Mouse (Mus musculus) forebrain, embryonic 16.5 days (tissue): ENCODE measurements around the gene Usp48. TPM values are rescaled to one million over a fixed set of nuclear protein-coding genes. Genes with fewer than 3 reads are reported as not detected.
A peak's percentile ranks its signal among the peaks of the same experiment; 100 is the strongest.

Source experiments
- ATAC-seq: fragments of 200-750 bp; cut with Nextera tagmentation; 2 replicates; pipeline ENCODE4 v1.8.0; 2017; ENCODE audit warnings: mild to moderate bottlenecking, moderate library complexity
- H3K27ac ChIP-seq: fragments of 300-500 bp; sonication (generic); 2 replicates; pipeline ENCODE4 v1.5.1; 2014; ENCODE audit warnings: low read length, control low read depth
- H3K27me3 ChIP-seq: fragments of 300-500 bp; sonication (generic); replicated peaks from 2 replicates; pipeline ENCODE4 v1.6.1; 2014; ENCODE audit warnings: low read length; ENCODE audit not compliant: control insufficient read depth, insufficient read depth
- H3K36me3 ChIP-seq: fragments of 300-500 bp; sonication (generic); 2 replicates; pipeline ENCODE4 v1.6.1; 2014; ENCODE audit not compliant: control insufficient read depth, insufficient read depth
- H3K4me1 ChIP-seq: fragments of 300-500 bp; sonication (generic); replicated peaks from 2 replicates; pipeline ENCODE4 v1.6.1; 2014; ENCODE audit warnings: low read length; ENCODE audit not compliant: control insufficient read depth, insufficient read depth
- H3K4me2 ChIP-seq: fragments of 300-500 bp; sonication (generic); 2 replicates; pipeline ENCODE4 v1.6.1; 2014; ENCODE audit warnings: mild to moderate bottlenecking, low read length, control low read depth
- H3K4me3 ChIP-seq: fragments of 300-500 bp; sonication (generic); replicated peaks from 2 replicates; pipeline ENCODE4 v1.5.1; 2014; ENCODE audit warnings: mild to moderate bottlenecking, low read length, control low read depth
- H3K9ac ChIP-seq: fragments of 300-500 bp; sonication (generic); replicated peaks from 2 replicates; pipeline ENCODE4 v1.6.1; 2014; ENCODE audit warnings: low read depth, low read length, control low read depth
- H3K9me3 ChIP-seq: fragments of 300-500 bp; sonication (generic); 2 replicates; pipeline ENCODE4 v1.6.1; 2016; ENCODE audit warnings: low read length; ENCODE audit not compliant: control insufficient read depth
- WGBS: fragments of 180-500 bp; shearing (Covaris S2); extraction: QIAGEN DNeasy Blood & Tissue Kit; methylation state at CpG from one replicate; pipeline ENCODE4 v1.1.7; 2014; 5-methylcytosine and 5-hydroxymethylcytosine counted together
- polyA plus RNA-seq: library from polyadenylated mRNA; unstranded; fragments of >200 nt; fragmentation: Nextera tagmentation; extraction: Ambion mirVana; gene quantifications from 2 replicates; pipeline ENCODE4 v1.2.1, GENCODE M21; 2015

Gene Usp48
- polyA plus RNA-seq, 1 experiment from 2014 or later = 80.1 TPM

GRCm38 (mm10) chr4:137676700-137677484, 83.3 kb downstream of the Usp48 start:
- Histone ChIP-seq H3K9ac (no peak overlapping the region), H3K4me1 (peaks cover 33% of the 10 kb centered on the region), H3K27me3 (no peaks in the 10 kb centered on the region), H3K27ac (no peak overlapping the region), H3K4me3 (no peak overlapping the region), H3K36me3 (no peaks in the 10 kb centered on the region), H3K4me2 (no peak overlapping the region), H3K9me3 (no peaks in the 10 kb centered on the region)
- ATAC-seq = no peak
- WGBS = 56% methylated on average over 13 of the region's 13 CpGs

- H3K4me3 ChIP-seq = no peak overlapping the region
- no peak overlapping the region for H3K4me2 ChIP-seq
- no peaks in the 10 kb centered on the region for H3K36me3 ChIP-seq
- WGBS = 70% methylated on average over 5 of the region's 5 CpGs
- ATAC-seq = no peak
- H3K27me3 ChIP-seq = no peaks in the 10 kb centered on the region
- peaks cover 37% of the 10 kb centered on the region for H3K4me1 ChIP-seq
- H3K27ac ChIP-seq = no peak overlapping the region
- H3K9ac ChIP-seq = no peak overlapping the region
- H3K9me3 ChIP-seq = no peaks in the 10 kb centered on the region
Observed at GRCm38 (mm10) chr4:137677906-137678305, 84.4 kb downstream of the Usp48 start.

GRCm38 (mm10) chr4:137678568-137678967, 85.0 kb downstream of the Usp48 start:
- peaks cover 37% of the 10 kb centered on the region for H3K4me1 ChIP-seq
- no peaks in the 10 kb centered on the region for H3K9me3 ChIP-seq
- no peak overlapping the region for H3K9ac ChIP-seq
- no peaks in the 10 kb centered on the region for H3K36me3 ChIP-seq
- H3K27ac ChIP-seq = no peak overlapping the region
- H3K27me3 ChIP-seq = no peaks in the 10 kb centered on the region
- 74% methylated on average over 9 of the region's 9 CpGs for WGBS
- no peak overlapping the region for H3K4me2 ChIP-seq
- no peak overlapping the region for H3K4me3 ChIP-seq
- no peak for ATAC-seq

- H3K9me3 ChIP-seq = no peaks in the 10 kb centered on the region
- WGBS = 60% methylated on average over 2 of the region's 2 CpGs
- no peaks in the 10 kb centered on the region for H3K36me3 ChIP-seq
- peak; percentile 47 for ATAC-seq
- H3K4me2 ChIP-seq = no peak overlapping the region
- no peak overlapping the region for H3K4me3 ChIP-seq
- peaks cover 37% of the 10 kb centered on the region for H3K4me1 ChIP-seq
- peak overlapping the region; percentile 9; the same call in 1 of the 2 replicates for H3K27ac ChIP-seq
- H3K9ac ChIP-seq = no peak overlapping the region; the same call in 1 of the 2 replicates
- no peaks in the 10 kb centered on the region for H3K27me3 ChIP-seq
Observed at GRCm38 (mm10) chr4:137679979-137680550, 86.5 kb downstream of the Usp48 start.

GRCm38 (mm10) chr4:137680721-137681120, 87.2 kb downstream of the Usp48 start:
- Histone ChIP-seq H3K4me1 (peaks cover 34% of the 10 kb centered on the region), H3K9ac (no peak overlapping the region; the same call in none of the 2 replicates), H3K4me2 (peak overlapping the region; percentile 84), H3K27ac (peak overlapping the region; percentile 13), H3K27me3 (no peaks in the 10 kb centered on the region), H3K4me3 (no peak overlapping the region), H3K9me3 (no peaks in the 10 kb centered on the region), H3K36me3 (no peaks in the 10 kb centered on the region)
- peak; percentile 9; the same call in 1 of the 2 replicates for ATAC-seq
- 21% methylated on average over 7 of the region's 7 CpGs for whole genome bisulfite sequencing

GRCm38 (mm10) chr4:137681408-137682104, 88.0 kb downstream of the Usp48 start:
- Histone ChIP-seq H3K9me3 (no peaks in the 10 kb centered on the region), H3K27me3 (no peaks in the 10 kb centered on the region), H3K4me2 (peak overlapping the region; percentile 84), H3K36me3 (no peaks in the 10 kb centered on the region), H3K27ac (peak overlapping the region; percentile 13), H3K9ac (peak overlapping the region; percentile 61), H3K4me1 (peaks cover 31% of the 10 kb centered on the region), H3K4me3 (peak overlapping the region; percentile 45)
- WGBS = 2% methylated on average over 52 of the region's 52 CpGs
- ATAC-seq = peak; percentile 64

GRCm38 (mm10) chr4:137682961-137683453, 89.5 kb downstream of the Usp48 start:
- no peaks in the 10 kb centered on the region for H3K27me3 ChIP-seq
- peaks cover 31% of the 10 kb centered on the region for H3K4me1 ChIP-seq
- no peaks in the 10 kb centered on the region for H3K36me3 ChIP-seq
- WGBS = 47% methylated on average over 7 of the region's 7 CpGs
- no peaks in the 10 kb centered on the region for H3K9me3 ChIP-seq
- no peak overlapping the region for H3K4me3 ChIP-seq
- ATAC-seq = no peak
- H3K4me2 ChIP-seq = no peak overlapping the region
- H3K27ac ChIP-seq = no peak overlapping the region
- H3K9ac ChIP-seq = no peak overlapping the region

- WGBS = 43% methylated on average over 9 of the region's 9 CpGs
- no peak for ATAC-seq
- H3K9me3 ChIP-seq = no peaks in the 10 kb centered on the region
- no peak overlapping the region for H3K4me3 ChIP-seq
- H3K4me1 ChIP-seq = peaks cover 31% of the 10 kb centered on the region
- no peak overlapping the region for H3K4me2 ChIP-seq
- H3K27ac ChIP-seq = no peak overlapping the region
- no peaks in the 10 kb centered on the region for H3K36me3 ChIP-seq
- H3K9ac ChIP-seq = no peak overlapping the region
- no peaks in the 10 kb centered on the region for H3K27me3 ChIP-seq
Observed at GRCm38 (mm10) chr4:137684830-137685343, 91.3 kb downstream of the Usp48 start.

GRCm38 (mm10) chr4:137686303-137686702, 92.7 kb downstream of the Usp48 start:
- H3K9me3 ChIP-seq = no peaks in the 10 kb centered on the region
- 16% methylated on average over 5 of the region's 5 CpGs for WGBS
- H3K9ac ChIP-seq = no peak overlapping the region
- ATAC-seq = no peak
- H3K4me2 ChIP-seq = no peak overlapping the region
- H3K27ac ChIP-seq = no peak overlapping the region
- no peaks in the 10 kb centered on the region for H3K27me3 ChIP-seq
- no peak overlapping the region for H3K4me3 ChIP-seq
- no peaks in the 10 kb centered on the region for H3K36me3 ChIP-seq
- peaks cover 16% of the 10 kb centered on the region for H3K4me1 ChIP-seq
